Mouse (Mus musculus): Measurements from ENCODE around the gene Itgax. TPM values are rescaled to one million over a fixed set of nuclear protein-coding genes. Genes with fewer than 3 reads are reported as not detected.
"Not testable (repeated sequence)": the region's sequence is repeated elsewhere in the genome, so short reads cannot be mapped to it uniquely, and the experiment has no call there.

The Itgax gene
- total and polyA plus RNA-seq, 3 experiments: 0.01 to 0.08 TPM; not detected in 1

- Histone ChIP-seq H3K4me3 (ENCODE audit: control insufficient read depth in 1 of 2, insufficient read depth in 1 of 2, low read depth in 2 of 2, low read length in 2 of 2) (no peak within 1 kb of the TSS), H3K9ac (ENCODE audit: control insufficient read depth, low read depth, low read length, poor library complexity, severe bottlenecking) (no peak within 1 kb of the TSS), H3K79me2 (ENCODE audit: control insufficient read depth, insufficient read depth, low read length, poor library complexity) (no peaks in the 10 kb centered on the region), H3K27me3 (ENCODE audit: control insufficient read depth in 1 of 2, insufficient read depth in 2 of 2, low read length in 2 of 2) (peaks cover 4 to 5% of the 10 kb centered on the region in 2 experiments; a peak in 3 of 4 replicates), H3K9me3 (replicated peaks; ENCODE audit: insufficient read depth, low read length) (no peaks in the 10 kb centered on the region), H3K27ac (ENCODE audit: control insufficient read depth, low read depth, low read length) (no peak within 1 kb of the TSS), H3K4me1 (ENCODE audit: control insufficient read depth in 1 of 2, insufficient read depth in 2 of 2, low read length in 2 of 2) (no peaks in the 10 kb centered on the region), H3K36me3 (ENCODE audit: control insufficient read depth in 1 of 2, insufficient read depth in 2 of 2, low read length in 2 of 2) (no peaks in the 10 kb centered on the region)
- DNase-seq (ENCODE audit: low read depth, low spot score): no peak
- TF ChIP-seq CHD1 (IDR thresholded peaks at IDR 0.05; ENCODE audit: low read depth, low read length) (no peak), JUND (IDR thresholded peaks at IDR 0.05; ENCODE audit: low read depth, low read length) (no peak), USF1 (IDR thresholded peaks at IDR 0.05; ENCODE audit: low read depth, low read length) (no peak), ZNF384 (IDR thresholded peaks at IDR 0.05; ENCODE audit: low read depth, low read length) (no peak), MEF2A (IDR thresholded peaks at IDR 0.05; ENCODE audit: extremely low read depth, insufficient replicate concordance, low read depth, low read length, poor library complexity, severe bottlenecking) (no peak), HCFC1 (IDR thresholded peaks at IDR 0.05; ENCODE audit: low read depth, low read length) (no peak), RAD21 (IDR thresholded peaks at IDR 0.05; ENCODE audit: low read depth, low read length) (no peak), MYC (IDR thresholded peaks at IDR 0.05; ENCODE audit: low read depth, low read length) (no peak), EP300 (IDR thresholded peaks at IDR 0.05; ENCODE audit: low read depth in 1 of 2, low read length in 2 of 2) (no peak)
Measured at GRCm38 (mm10) chr7:128154076-128154475, 24.7 kb downstream of the Itgax start, which contains the start of gene Itgad. Itgad (plus strand) TSS chr7:128154376.

GRCm38 (mm10) chr7:128154924-128155323, 25.6 kb downstream of the Itgax start:
- H3K9ac ChIP-seq (ENCODE audit: control insufficient read depth, low read depth, low read length, poor library complexity, severe bottlenecking): no peak overlapping the region
- peaks cover under 1 to 7% of the 10 kb centered on the region in 2 experiments; a peak in 2 of 4 replicates for H3K27me3 ChIP-seq (ENCODE audit: control insufficient read depth in 1 of 2, insufficient read depth in 2 of 2, low read length in 2 of 2)
- H3K4me3 ChIP-seq (ENCODE audit: control insufficient read depth in 1 of 2, insufficient read depth in 1 of 2, low read depth in 2 of 2, low read length in 2 of 2): no peak overlapping the region
- TF ChIP-seq CHD2 (IDR thresholded peaks at IDR 0.05; ENCODE audit: low read length) (no peak), E2F4 (IDR thresholded peaks at IDR 0.05; ENCODE audit: borderline replicate concordance, low read depth, low read length) (no peak), ELF1 (IDR thresholded peaks at IDR 0.05; ENCODE audit: low read depth, low read length) (no peak), GABPA (IDR thresholded peaks at IDR 0.05; ENCODE audit: low read depth, low read length) (no peak), ZKSCAN1 (IDR thresholded peaks at IDR 0.05; ENCODE audit: low read depth, low read length) (no peak), RAD21 (IDR thresholded peaks at IDR 0.05; ENCODE audit: low read depth, low read length) (no peak), CTCF (IDR thresholded peaks at IDR 0.05 in 2 of 3, conservative IDR thresholded peaks at IDR 0.05 in 1 of 3; ENCODE audit: control insufficient read depth in 1 of 3, insufficient read depth in 1 of 3, low read depth in 2 of 3, low read length in 3 of 3, poor library complexity in 1 of 3, severe bottlenecking in 1 of 3) (no peak), RCOR1 (IDR thresholded peaks at IDR 0.05; ENCODE audit: low read depth, low read length) (no peak), MAZ (IDR thresholded peaks at IDR 0.05; ENCODE audit: low read depth, low read length) (no peak), SIN3A (IDR thresholded peaks at IDR 0.05; ENCODE audit: low read length) (no peak), TCF12 (IDR thresholded peaks at IDR 0.05; ENCODE audit: low read depth, low read length) (no peak), MEF2A (IDR thresholded peaks at IDR 0.05; ENCODE audit: extremely low read depth, insufficient replicate concordance, low read depth, low read length, poor library complexity, severe bottlenecking) (no peak), ZMIZ1 (IDR thresholded peaks at IDR 0.05; ENCODE audit: low read depth, low read length) (no peak), EP300 (IDR thresholded peaks at IDR 0.05; ENCODE audit: low read depth in 1 of 2, low read length in 2 of 2) (no peak), SMC3 (IDR thresholded peaks at IDR 0.05; ENCODE audit: low read depth, low read length) (no peak), POLR2AphosphoS2 (IDR thresholded peaks at IDR 0.05; ENCODE audit: low read length) (no peak), MAX (IDR thresholded peaks at IDR 0.05; ENCODE audit: low read length) (no peak), ZC3H11A (IDR thresholded peaks at IDR 0.05; ENCODE audit: low read depth, low read length) (no peak), TAL1 (IDR thresholded peaks at IDR 0.05; ENCODE audit: low read length) (no peak)
- no peak for DNase-seq (ENCODE audit: low read depth, low spot score)
- no peaks in the 10 kb centered on the region for H3K9me3 ChIP-seq (replicated peaks; ENCODE audit: insufficient read depth, low read length)
- H3K79me2 ChIP-seq (ENCODE audit: control insufficient read depth, insufficient read depth, low read length, poor library complexity): no peaks in the 10 kb centered on the region
- no peaks in the 10 kb centered on the region for H3K4me1 ChIP-seq (ENCODE audit: control insufficient read depth in 1 of 2, insufficient read depth in 2 of 2, low read length in 2 of 2)
- no peaks in the 10 kb centered on the region for H3K36me3 ChIP-seq (ENCODE audit: control insufficient read depth in 1 of 2, insufficient read depth in 2 of 2, low read length in 2 of 2)
- no peak overlapping the region for H3K27ac ChIP-seq (ENCODE audit: control insufficient read depth, low read depth, low read length)

- H3K9me3 ChIP-seq (replicated peaks; ENCODE audit: insufficient read depth, low read length); DNase-seq (ENCODE audit: low read depth, low spot score); H3K27ac ChIP-seq (ENCODE audit: control insufficient read depth, low read depth, low read length): not testable (repeated sequence)
Measured at GRCm38 (mm10) chr7:128158688-128159354, 29.5 kb downstream of the Itgax start.

More at GRCm38 (mm10) chr7:128158688-128159354, 29.5 kb downstream of the Itgax start:
- peaks cover 4 to 13% of the 10 kb centered on the region in 2 experiments for H3K27me3 ChIP-seq (ENCODE audit: control insufficient read depth in 1 of 2, insufficient read depth in 2 of 2, low read length in 2 of 2)
- H3K4me3 ChIP-seq (ENCODE audit: control insufficient read depth in 1 of 2, insufficient read depth in 1 of 2, low read depth in 2 of 2, low read length in 2 of 2); H3K9ac ChIP-seq (ENCODE audit: control insufficient read depth, low read depth, low read length, poor library complexity, severe bottlenecking); H3K36me3 ChIP-seq (ENCODE audit: control insufficient read depth in 1 of 2, insufficient read depth in 2 of 2, low read length in 2 of 2); H3K79me2 ChIP-seq (ENCODE audit: control insufficient read depth, insufficient read depth, low read length, poor library complexity); H3K4me1 ChIP-seq (ENCODE audit: control insufficient read depth in 1 of 2, insufficient read depth in 2 of 2, low read length in 2 of 2): not testable (repeated sequence)
